Mouse (Mus musculus) heart, embryonic 14.5 days (tissue): ENCODE measurements around the gene Rrp1. TPM values are rescaled to one million over a fixed set of nuclear protein-coding genes. Genes with fewer than 3 reads are reported as not detected.

ENCODE experiments used
- ATAC-seq: fragments of 200-750 bp; cut with Nextera tagmentation; 2 replicates; pipeline ENCODE4 v1.8.0; 2017; ENCODE audit warnings: low read depth, moderate TSS enrichment; ENCODE audit not compliant: insufficient number of reproducible peaks, insufficient read depth, low FRiP score
- H3K27ac ChIP-seq, 2 experiments: fragments of 200-500 bp in 1 of 2; fragments of 300-500 bp in 1 of 2; sonication (generic) in 1 of 2; replicated peaks in 1 of 2; 2 replicates each; pipeline ENCODE4 v1.5.1; 2012 to 2014; ENCODE audit warnings: low read depth in 2 of 2, low read length in 2 of 2, control low read depth in 1 of 2, mild to moderate bottlenecking in 1 of 2, mixed read lengths in 1 of 2; ENCODE audit not compliant: control insufficient read depth in 1 of 2, insufficient read depth in 1 of 2
- H3K27me3 ChIP-seq: fragments of 300-500 bp; sonication (generic); 2 replicates; pipeline ENCODE4 v1.6.1; 2014; ENCODE audit warnings: mild to moderate bottlenecking, low read length, control low read depth; ENCODE audit not compliant: control insufficient read depth, insufficient read depth
- H3K36me3 ChIP-seq: fragments of 300-500 bp; sonication (generic); 2 replicates; pipeline ENCODE4 v1.6.1; 2014; ENCODE audit warnings: mild to moderate bottlenecking, control low read depth, low read length, mixed read lengths; ENCODE audit not compliant: control insufficient read depth, insufficient read depth
- H3K4me1 ChIP-seq, 2 experiments: fragments of 200-500 bp in 1 of 2; fragments of 300-500 bp in 1 of 2; sonication (generic) in 1 of 2; 2 replicates each; pipeline ENCODE4 v1.6.1; 2012 to 2014; ENCODE audit warnings: low read length in 2 of 2, control low read depth in 1 of 2, mixed read lengths in 1 of 2; ENCODE audit not compliant: control insufficient read depth in 2 of 2, insufficient read depth in 2 of 2
- H3K4me2 ChIP-seq: fragments of 300-500 bp; sonication (generic); 2 replicates; pipeline ENCODE4 v1.6.1; 2014; ENCODE audit warnings: mild to moderate bottlenecking, low read length
- H3K4me3 ChIP-seq, 2 experiments: fragments of 200-500 bp in 1 of 2; fragments of 300-500 bp in 1 of 2; sonication (generic) in 1 of 2; 2 replicates each; pipeline ENCODE4 v1.5.1; 2012 to 2014; ENCODE audit warnings: low read length in 2 of 2, mild to moderate bottlenecking in 2 of 2, control low read depth in 1 of 2, low read depth in 1 of 2, moderate library complexity in 1 of 2; ENCODE audit not compliant: control insufficient read depth in 1 of 2, insufficient read depth in 1 of 2
- H3K9ac ChIP-seq: fragments of 300-500 bp; sonication (generic); 2 replicates; pipeline ENCODE4 v1.6.1; 2014; ENCODE audit warnings: mild to moderate bottlenecking, low read length
- H3K9me3 ChIP-seq: fragments of 300-500 bp; sonication (generic); 2 replicates; pipeline ENCODE4 v1.6.1; 2016; ENCODE audit warnings: low read length, control low read depth; ENCODE audit not compliant: control insufficient read depth
- WGBS: fragments of 180-500 bp; shearing (Covaris S2); extraction: QIAGEN DNeasy Blood & Tissue Kit; methylation state at CpG from one replicate; pipeline ENCODE4 v1.1.7; 2014; 5-methylcytosine and 5-hydroxymethylcytosine counted together
- polyA plus RNA-seq: library from polyadenylated mRNA; unstranded; fragments of >200 nt; fragmentation: Nextera tagmentation; extraction: Ambion mirVana; gene quantifications from 2 replicates; pipeline ENCODE4 v1.2.1, GENCODE M21; 2014

Rrp1 gene
- polyA plus RNA-seq, 1 experiment from 2014 or later = 191 TPM

- 14% methylated on average over 17 of the region's 17 CpGs for WGBS
- H3K9ac ChIP-seq = no peak overlapping the region
- H3K36me3 ChIP-seq = peaks cover 11% of the 10 kb centered on the region
- H3K4me1 ChIP-seq = peaks cover 15 to 22% of the 10 kb centered on the region in 2 experiments
- H3K27ac ChIP-seq = no peak overlapping the region
- no peaks in the 10 kb centered on the region for H3K9me3 ChIP-seq
- no peak overlapping the region for H3K4me2 ChIP-seq
- no peak for ATAC-seq
- H3K4me3 ChIP-seq = no peak overlapping the region
- H3K27me3 ChIP-seq = peaks cover 14% of the 10 kb centered on the region
These were observed 16.8 kb downstream of the Rrp1 start for GRCm38 (mm10) chr10:78395819-78396624.

- H3K4me1 ChIP-seq = peaks cover 15 to 21% of the 10 kb centered on the region in 2 experiments
- H3K9me3 ChIP-seq = no peaks in the 10 kb centered on the region
- no peak for ATAC-seq
- peaks cover 21% of the 10 kb centered on the region for H3K27me3 ChIP-seq
- H3K36me3 ChIP-seq = peaks cover 5% of the 10 kb centered on the region
- no peak overlapping the region for H3K27ac ChIP-seq
- WGBS = 71% methylated on average over 3 of the region's 3 CpGs
- no peak overlapping the region for H3K4me2 ChIP-seq
- H3K4me3 ChIP-seq = no peak overlapping the region
- no peak overlapping the region for H3K9ac ChIP-seq
These were observed 17.5 kb downstream of the Rrp1 start for GRCm38 (mm10) chr10:78395377-78395776.

- no peaks in the 10 kb centered on the region for H3K9me3 ChIP-seq
- H3K9ac ChIP-seq = no peak overlapping the region
- no peak overlapping the region for H3K4me3 ChIP-seq
- no peak overlapping the region for H3K27ac ChIP-seq
- peaks cover 30% of the 10 kb centered on the region for H3K27me3 ChIP-seq
- ATAC-seq = no peak
- 2% methylated on average over 18 of the region's 18 CpGs for WGBS
- peaks cover 0 to 3% of the 10 kb centered on the region in 2 experiments; a peak in 2 of 4 replicates for H3K4me1 ChIP-seq
- peak overlapping the region; percentile 35; the same call in 1 of the 2 replicates for H3K4me2 ChIP-seq
- H3K36me3 ChIP-seq = no peaks in the 10 kb centered on the region
These were observed 20.8 kb downstream of the Rrp1 start for GRCm38 (mm10) chr10:78392072-78392471.

GRCm38 (mm10) chr10:78390982-78391470 lies 21.8 kb downstream of the Rrp1 start:
- H3K9me3 ChIP-seq = no peaks in the 10 kb centered on the region
- no peak overlapping the region for H3K9ac ChIP-seq
- ATAC-seq = no peak
- no peak overlapping the region for H3K4me2 ChIP-seq
- peaks cover 30% of the 10 kb centered on the region for H3K27me3 ChIP-seq
- H3K4me1 ChIP-seq = no peaks in the 10 kb centered on the region; a peak in 1 of 4 replicates
- H3K27ac ChIP-seq = no peak overlapping the region
- WGBS = 25% methylated on average over 4 of the region's 4 CpGs
- H3K4me3 ChIP-seq = no peak overlapping the region
- H3K36me3 ChIP-seq = no peaks in the 10 kb centered on the region

- no peaks in the 10 kb centered on the region for H3K36me3 ChIP-seq
- WGBS = 56% methylated on average over 20 of the region's 20 CpGs
- H3K27me3 ChIP-seq = peaks cover 30% of the 10 kb centered on the region
- no peak overlapping the region for H3K27ac ChIP-seq
- H3K4me1 ChIP-seq = no peaks in the 10 kb centered on the region; a peak in 1 of 4 replicates
- no peak for ATAC-seq
- 0 out of 2 replicates have a peak overlapping the region, but pooled peaks have one; percentile 23 for H3K9ac ChIP-seq
- H3K9me3 ChIP-seq = no peaks in the 10 kb centered on the region
- no peak overlapping the region for H3K4me3 ChIP-seq
- no peak overlapping the region for H3K4me2 ChIP-seq
These were observed 24.4 kb downstream of the Rrp1 start for GRCm38 (mm10) chr10:78388216-78388980.

- no peak overlapping the region for H3K4me3 ChIP-seq
- H3K9ac ChIP-seq = no peak overlapping the region
- H3K4me1 ChIP-seq = no peaks in the 10 kb centered on the region; a peak in 1 of 4 replicates
- no peak overlapping the region for H3K27ac ChIP-seq
- no peaks in the 10 kb centered on the region for H3K9me3 ChIP-seq
- no peaks in the 10 kb centered on the region for H3K36me3 ChIP-seq
- no peak for ATAC-seq
- WGBS = 55% methylated on average over 5 of the region's 5 CpGs
- H3K27me3 ChIP-seq = peaks cover 11% of the 10 kb centered on the region
- no peak overlapping the region for H3K4me2 ChIP-seq
These were observed 27.3 kb downstream of the Rrp1 start for GRCm38 (mm10) chr10:78385520-78385919.

- no peaks in the 10 kb centered on the region for H3K36me3 ChIP-seq
- no peaks in the 10 kb centered on the region for H3K27me3 ChIP-seq
- peaks cover 2% of the 10 kb centered on the region; the same call in 1 of the 2 replicates for H3K9me3 ChIP-seq
- no peak for ATAC-seq
- H3K27ac ChIP-seq = no peak overlapping the region
- WGBS = 70% methylated on average over 3 of the region's 3 CpGs
- no peak overlapping the region for H3K9ac ChIP-seq
- no peak overlapping the region for H3K4me2 ChIP-seq
- H3K4me1 ChIP-seq = no peaks in the 10 kb centered on the region; a peak in 1 of 4 replicates
- no peak overlapping the region for H3K4me3 ChIP-seq
These were observed 29.3 kb downstream of the Rrp1 start for GRCm38 (mm10) chr10:78383567-78383966.
